Mouse (Mus musculus) liver, embryonic 14.5 days (tissue): ENCODE results near the gene Ccdc34. TPM values are rescaled to one million over a fixed set of nuclear protein-coding genes. Genes with fewer than 3 reads are reported as not detected.

Source experiments
- ATAC-seq: fragments of 200-750 bp; cut with Nextera tagmentation; 2 replicates; pipeline ENCODE4 v1.8.0; 2017; ENCODE audit warnings: moderate number of reproducible peaks, mild to moderate bottlenecking, moderate library complexity; ENCODE audit not compliant: insufficient read depth
- DNase-seq, 3 experiments: peaks; one replicate each; pipeline ENCODE4 v3.0.0-alpha.2; 2012 to 2013; ENCODE audit warnings: low read depth in 3 of 3, low spot score in 3 of 3
- H3K27ac ChIP-seq: fragments of 300-500 bp; sonication (generic); 2 replicates; pipeline ENCODE4 v1.5.1; 2014; ENCODE audit warnings: moderate library complexity, mild to moderate bottlenecking, control low read depth, inconsistent platforms
- H3K27me3 ChIP-seq: fragments of 300-500 bp; sonication (generic); 2 replicates; pipeline ENCODE4 v1.6.1; 2014; ENCODE audit warnings: mild to moderate bottlenecking, low read length, moderate library complexity; ENCODE audit not compliant: control insufficient read depth, insufficient read depth
- H3K36me3 ChIP-seq: fragments of 300-500 bp; sonication (generic); replicated peaks from 2 replicates; pipeline ENCODE4 v1.6.1; 2014; ENCODE audit warnings: low read depth; ENCODE audit not compliant: control insufficient read depth, insufficient read depth
- H3K4me1 ChIP-seq, 2 experiments: fragments of 200-500 bp in 1 of 2; fragments of 300-500 bp in 1 of 2; sonication (generic) in 1 of 2; replicated peaks; 2 replicates each; pipeline ENCODE4 v1.6.1; 2012 to 2014; ENCODE audit warnings: antibody characterized with exemption in 1 of 2, inconsistent platforms in 1 of 2, low read length in 1 of 2; ENCODE audit not compliant: control insufficient read depth in 2 of 2, insufficient read depth in 2 of 2
- H3K4me2 ChIP-seq: fragments of 300-500 bp; sonication (generic); 2 replicates; pipeline ENCODE4 v1.6.1; 2014; ENCODE audit warnings: low read depth, mild to moderate bottlenecking, control low read depth, moderate library complexity
- H3K4me3 ChIP-seq, 2 experiments: fragments of 200-500 bp in 1 of 2; fragments of 300-500 bp in 1 of 2; sonication (generic) in 1 of 2; 2 replicates each; pipeline ENCODE4 v1.5.1; 2012 to 2014; ENCODE audit warnings: low read depth in 2 of 2, low read length in 2 of 2, mild to moderate bottlenecking in 2 of 2, control low read depth in 1 of 2, inconsistent platforms in 1 of 2, moderate library complexity in 1 of 2; ENCODE audit not compliant: insufficient read depth in 1 of 2
- H3K9ac ChIP-seq: fragments of 300-500 bp; sonication (generic); replicated peaks from 2 replicates; pipeline ENCODE4 v1.6.1; 2014; ENCODE audit warnings: mild to moderate bottlenecking, control low read depth, moderate library complexity
- H3K9me3 ChIP-seq: fragments of 300-500 bp; sonication (generic); 2 replicates; pipeline ENCODE4 v1.6.1; 2016; ENCODE audit warnings: low read length, mixed read lengths; ENCODE audit not compliant: control insufficient read depth
- CTCF ChIP-seq: IDR thresholded peaks from 2 replicates; pipeline ENCODE4 v1.5.1; 2016; ENCODE audit warnings: antibody characterized with exemption, low read depth, control low read depth
- EP300 ChIP-seq: IDR thresholded peaks from 2 replicates; pipeline ENCODE4 v1.6.1; 2016; ENCODE audit warnings: antibody characterized with exemption, low read depth
- WGBS: fragments of 180-500 bp; shearing (Covaris S2); extraction: QIAGEN DNeasy Blood & Tissue Kit; methylation state at CpG from one replicate; pipeline ENCODE4 v1.1.7; 2014; ENCODE audit not compliant: insufficient replicate concordance; 5-methylcytosine and 5-hydroxymethylcytosine counted together
- polyA plus RNA-seq, 2 experiments: library from polyadenylated mRNA; depleted of rRNA in 1 of 2; stranded (reverse) in 1 of 2; unstranded in 1 of 2; fragments of >200 nt; fragmentation: Nextera tagmentation in 1 of 2; extraction: Ambion mirVana in 1 of 2; gene quantifications; 2 replicates each; pipeline versions ENCODE4 v1.2.1 to v1.2.3; 2012 to 2014

Gene Ccdc34
- polyA plus RNA-seq, 2 experiments, result 19.6 to 22.8 TPM

DNA sequence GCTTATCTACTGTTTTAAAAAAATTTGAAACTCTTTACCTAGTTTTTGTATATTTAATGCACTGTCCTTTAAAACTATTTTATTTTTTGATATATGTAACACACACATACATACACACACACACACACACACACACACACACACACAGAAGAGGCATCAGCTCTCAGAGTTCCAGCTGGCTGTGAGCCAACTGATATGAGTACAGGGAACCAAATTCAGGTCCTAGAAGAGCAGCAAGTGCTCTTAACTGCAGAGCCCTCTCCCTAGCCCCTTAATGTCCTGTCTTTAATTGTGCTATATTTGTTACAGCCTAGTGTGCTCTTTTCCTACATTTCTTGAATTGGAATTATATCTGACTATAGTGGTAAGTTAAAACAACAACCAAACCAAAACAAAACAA lies 38.4 kb upstream of the Ccdc34 start:
- Histone ChIP-seq H3K27me3 (no peaks in the 10 kb centered on the region), H3K9me3 (no peaks in the 10 kb centered on the region), H3K9ac (no peak overlapping the region), H3K36me3 (no peaks in the 10 kb centered on the region), H3K4me3 (no peak overlapping the region), H3K27ac (no peak overlapping the region), H3K4me1 (0 out of 4 replicates have a peak, but pooled peaks cover 0 to 2% of the 10 kb centered on the region in 2 experiments), H3K4me2 (no peak overlapping the region)
- no peak for TF ChIP-seq EP300
- TF ChIP-seq CTCF, result no peak
- no peak for DNase-seq
- no peak for ATAC-seq

DNA sequence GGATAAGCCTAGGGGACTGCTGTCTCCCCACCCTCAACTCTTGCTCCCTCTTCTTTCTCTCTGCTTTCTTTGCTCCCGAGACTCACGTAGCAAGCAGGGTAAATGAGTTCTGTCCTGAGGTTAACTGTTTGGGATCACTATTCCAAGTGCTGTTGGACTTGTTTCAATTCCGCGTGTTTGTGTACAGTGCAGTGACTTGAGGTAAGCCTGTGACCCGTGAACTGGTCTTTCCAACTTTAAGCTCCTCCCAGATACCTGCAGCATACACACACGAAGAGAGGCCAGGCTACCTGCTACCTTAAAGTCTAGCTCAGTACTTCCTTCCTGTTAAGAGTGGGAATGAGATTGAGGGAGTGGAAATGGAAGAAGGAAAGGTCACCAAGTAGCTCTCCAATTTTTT lies 34.2 kb upstream of the Ccdc34 start:
- no peaks in the 10 kb centered on the region for H3K27me3 ChIP-seq
- no peak for DNase-seq
- no peaks in the 10 kb centered on the region for H3K9me3 ChIP-seq
- H3K4me2 ChIP-seq, result no peak overlapping the region
- TF ChIP-seq CTCF (no peak), EP300 (no peak)
- WGBS, result 76% methylated on average over 6 of the region's 6 CpGs
- no peaks in the 10 kb centered on the region for H3K36me3 ChIP-seq
- ATAC-seq, result no peak
- H3K9ac ChIP-seq, result no peak overlapping the region
- peaks cover 0 to 21% of the 10 kb centered on the region in 2 experiments; a peak in 2 of 4 replicates for H3K4me1 ChIP-seq
- H3K27ac ChIP-seq, result no peak overlapping the region
- no peak overlapping the region for H3K4me3 ChIP-seq

DNA sequence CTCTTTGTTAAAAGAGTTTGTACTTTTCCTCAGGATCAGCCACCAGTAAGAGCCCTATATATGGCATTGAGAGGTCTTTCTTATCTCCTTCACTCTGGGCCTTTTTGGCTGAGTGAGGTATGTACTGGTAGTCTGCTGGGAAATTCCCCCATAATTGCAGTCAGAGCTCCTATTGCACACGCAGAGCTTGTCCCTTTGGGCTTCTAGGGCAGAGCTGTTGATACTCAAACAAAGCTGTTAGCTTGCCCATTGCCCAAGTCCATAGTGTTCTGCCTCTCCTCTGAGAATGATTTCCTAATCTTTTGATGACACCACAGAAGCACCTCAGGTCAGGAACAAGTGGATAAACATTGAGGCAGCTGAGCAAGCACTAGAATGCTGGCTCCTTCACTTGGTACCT lies 32.7 kb upstream of the Ccdc34 start:
- WGBS, result 29% methylated on average over 1 of the region's 1 CpGs
- Histone ChIP-seq H3K36me3 (no peaks in the 10 kb centered on the region), H3K4me2 (no peak overlapping the region), H3K9ac (no peak overlapping the region), H3K27ac (no peak overlapping the region), H3K9me3 (no peaks in the 10 kb centered on the region), H3K27me3 (no peaks in the 10 kb centered on the region), H3K4me1 (peaks cover 0 to 23% of the 10 kb centered on the region in 2 experiments; a peak in 2 of 4 replicates), H3K4me3 (no peak overlapping the region)
- ATAC-seq (peak; percentile 62), DNase-seq (peak in 2 of 3 experiments; percentile 19 to 30)
- TF ChIP-seq EP300 (no peak), CTCF (no peak)

DNA sequence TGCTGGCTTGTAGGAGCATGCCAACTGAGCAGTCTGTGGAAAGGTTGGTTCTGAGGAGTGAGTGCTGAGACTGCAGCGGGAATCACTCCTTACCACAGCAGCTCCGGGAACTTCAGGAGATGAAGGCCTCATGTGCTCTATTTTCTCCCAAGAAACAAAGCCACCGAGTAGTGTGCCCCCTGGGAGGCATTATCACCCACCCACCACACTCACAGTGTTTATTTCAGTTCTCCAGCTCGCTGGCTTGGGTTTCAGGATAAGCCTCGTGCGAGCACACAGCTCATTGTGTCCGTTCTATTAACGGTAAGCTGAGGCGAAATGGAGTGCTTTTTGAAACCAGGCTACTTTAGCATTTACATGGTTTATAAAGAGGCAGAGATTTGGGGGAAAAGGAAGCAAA lies 32.1 kb upstream of the Ccdc34 start:
- WGBS, result 61% methylated on average over 9 of the region's 9 CpGs

DNA sequence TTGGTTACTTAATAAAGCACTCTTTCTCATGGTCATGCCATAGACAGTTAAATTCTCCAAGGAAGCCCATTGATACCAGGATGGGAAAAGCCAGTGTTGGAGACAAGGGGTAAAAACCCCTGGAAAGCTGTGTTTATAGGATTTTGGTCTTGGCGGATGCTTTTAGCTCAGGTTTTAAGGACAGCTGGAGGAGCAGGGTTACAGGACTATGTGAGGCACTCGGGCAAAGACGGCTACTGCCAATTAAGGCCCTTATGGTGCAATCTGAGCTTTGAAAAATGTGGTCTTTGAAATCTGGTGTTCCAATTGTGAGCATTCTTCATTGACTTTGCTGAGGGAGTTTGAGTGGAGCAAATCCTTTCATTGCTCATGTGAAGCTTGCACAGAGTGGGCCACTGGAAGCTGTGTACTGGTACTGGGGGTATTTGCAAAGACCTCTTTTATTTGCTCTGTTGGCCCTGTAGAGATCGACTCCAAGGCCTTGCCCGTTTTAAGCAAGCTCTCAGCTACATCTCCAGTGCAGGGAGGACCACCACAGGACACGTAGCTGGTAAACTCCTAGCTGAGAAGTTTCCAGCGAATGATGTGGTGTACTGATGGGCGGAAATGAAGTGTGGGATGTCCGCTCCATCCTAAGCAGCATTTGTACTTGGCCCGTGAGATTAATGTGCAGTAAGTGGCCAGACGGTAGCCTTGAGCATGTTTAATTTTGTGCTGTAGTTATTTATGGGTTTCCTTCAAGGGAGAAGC lies 31.4 kb upstream of the Ccdc34 start:
- no peak for DNase-seq
- Histone ChIP-seq H3K4me1 (peaks cover 0 to 26% of the 10 kb centered on the region in 2 experiments; a peak in 2 of 4 replicates), H3K27me3 (no peaks in the 10 kb centered on the region), H3K9ac (no peak overlapping the region), H3K9me3 (no peaks in the 10 kb centered on the region), H3K4me3 (no peak overlapping the region), H3K27ac (no peak overlapping the region), H3K36me3 (no peaks in the 10 kb centered on the region), H3K4me2 (no peak overlapping the region)
- TF ChIP-seq CTCF, result no peak
- TF ChIP-seq EP300, result no peak
- WGBS, result 73% methylated on average over 11 of the region's 11 CpGs
- no peak for ATAC-seq

More for the DNA sequence above, 32.1 kb upstream of the Ccdc34 start:
- no peak for ATAC-seq
- no peak overlapping the region for H3K4me2 ChIP-seq
- no peaks in the 10 kb centered on the region for H3K36me3 ChIP-seq
- H3K9ac ChIP-seq, result no peak overlapping the region
- no peak for DNase-seq
- no peaks in the 10 kb centered on the region for H3K9me3 ChIP-seq
- no peak for TF ChIP-seq CTCF
- no peak for TF ChIP-seq EP300
- no peak overlapping the region for H3K4me3 ChIP-seq
- no peaks in the 10 kb centered on the region for H3K27me3 ChIP-seq
- peaks cover 0 to 25% of the 10 kb centered on the region in 2 experiments; a peak in 2 of 4 replicates for H3K4me1 ChIP-seq
- no peak overlapping the region for H3K27ac ChIP-seq
